ENCODE assay signal across 8 mouse cellular contexts in genomic region chr1:133660466-133661202, GRCm38 (mm10). TPM values are rescaled to one million over a fixed set of nuclear protein-coding genes. Genes with fewer than 3 reads are reported as not detected.
DNase-seq lines count a peak whose midpoint lies in the region; ATAC-seq lines count a peak whose summit lies in the region.

Gene Zbed6, minus strand, starts transcription at chr1:133660885.

- peak within 1 kb of the TSS; percentile 77 for H3K27ac ChIP-seq in neural tube, embryonic 11.5 days (ENCODE audit: low read depth, low read length)
- peak within 1 kb of the TSS; percentile 87 for H3K27ac ChIP-seq in intestine, embryonic 16.5 days (ENCODE audit: low read length)
- peak within 1 kb of the TSS; percentile 91 for H3K27ac ChIP-seq in limb, embryonic 13.5 days
- H3K27ac ChIP-seq in midbrain, embryonic 14.5 days (replicated peaks; ENCODE audit: low read depth, low read length), result peak within 1 kb of the TSS; percentile 92

- no peaks in the 10 kb centered on the region for H3K27me3 ChIP-seq in neural tube, embryonic 11.5 days (ENCODE audit: control insufficient read depth, insufficient read depth, low read length)
- H3K27me3 ChIP-seq in intestine, embryonic 16.5 days (replicated peaks; ENCODE audit: control insufficient read depth, insufficient read depth, low read length), result no peaks in the 10 kb centered on the region
- no peaks in the 10 kb centered on the region for H3K27me3 ChIP-seq in limb, embryonic 13.5 days
- no peaks in the 10 kb centered on the region for H3K27me3 ChIP-seq in midbrain, embryonic 14.5 days (ENCODE audit: control insufficient read depth, insufficient read depth, low read length)

- peak within 1 kb of the TSS; percentile 69 for H3K9ac ChIP-seq in neural tube, embryonic 11.5 days (ENCODE audit: low read length)
- H3K9ac ChIP-seq in intestine, embryonic 16.5 days (ENCODE audit: low read depth, low read length), result peak within 1 kb of the TSS; percentile 91
- H3K9ac ChIP-seq in limb, embryonic 13.5 days, result peak within 1 kb of the TSS; percentile 84
- H3K9ac ChIP-seq in midbrain, embryonic 14.5 days (replicated peaks; ENCODE audit: low read length), result peak within 1 kb of the TSS; percentile 78

- peaks cover 4% of the 10 kb centered on the region; the same call in 1 of the 2 replicates for H3K36me3 ChIP-seq in neural tube, embryonic 11.5 days (ENCODE audit: control insufficient read depth, insufficient read depth, low read length)
- H3K36me3 ChIP-seq in intestine, embryonic 16.5 days (ENCODE audit: control insufficient read depth, insufficient read depth, low read length), result no peaks in the 10 kb centered on the region
- H3K36me3 ChIP-seq in limb, embryonic 13.5 days, result peaks cover 28% of the 10 kb centered on the region
- H3K36me3 ChIP-seq in midbrain, embryonic 14.5 days (ENCODE audit: control insufficient read depth, insufficient read depth, low read length), result peaks cover 26% of the 10 kb centered on the region

- H3K9me3 ChIP-seq in neural tube, embryonic 11.5 days (ENCODE audit: control insufficient read depth, low read length), result no peaks in the 10 kb centered on the region
- no peaks in the 10 kb centered on the region for H3K9me3 ChIP-seq in intestine, embryonic 16.5 days (ENCODE audit: control insufficient read depth, low read length)
- no peaks in the 10 kb centered on the region for H3K9me3 ChIP-seq in limb, embryonic 13.5 days
- no peaks in the 10 kb centered on the region for H3K9me3 ChIP-seq in midbrain, embryonic 14.5 days (ENCODE audit: control insufficient read depth, low read length)

- peak within 1 kb of the TSS; percentile 70 for H3K4me3 ChIP-seq in neural tube, embryonic 11.5 days (ENCODE audit: low read depth, low read length)
- H3K4me3 ChIP-seq in intestine, embryonic 16.5 days (ENCODE audit: low read length), result peak within 1 kb of the TSS; percentile 74
- H3K4me3 ChIP-seq in limb, embryonic 13.5 days, result peak within 1 kb of the TSS; percentile 74
- H3K4me3 ChIP-seq in midbrain, embryonic 14.5 days (replicated peaks; ENCODE audit: low read depth, low read length), result peak within 1 kb of the TSS; percentile 78

- WGBS in neural tube, embryonic 11.5 days, result under 1% methylated on average over 39 of the region's 41 CpGs
- WGBS in intestine, embryonic 16.5 days, result under 1% methylated on average over 37 of the region's 41 CpGs
- under 1% methylated on average over 41 of the region's 41 CpGs for WGBS in limb, embryonic 13.5 days
- under 1% methylated on average over 37 of the region's 41 CpGs for WGBS in midbrain, embryonic 14.5 days

- peak within 1 kb of the TSS; percentile 83 for H3K4me2 ChIP-seq in neural tube, embryonic 11.5 days (ENCODE audit: low read depth)
- peak within 1 kb of the TSS; percentile 85 for H3K4me2 ChIP-seq in intestine, embryonic 16.5 days (ENCODE audit: low read depth, low read length)
- peak within 1 kb of the TSS; percentile 94 for H3K4me2 ChIP-seq in limb, embryonic 13.5 days (replicated peaks)
- H3K4me2 ChIP-seq in midbrain, embryonic 14.5 days (ENCODE audit: low read length), result peak within 1 kb of the TSS; percentile 63

- peak; percentile 74 for DNase-seq in neural tube, embryonic 11.5 days (ENCODE audit: low spot score)
- DNase-seq in neural tube, embryonic 10.5 days (ENCODE audit: extremely low spot score, low spot score), result no peak
- peak; percentile 49 for DNase-seq in embryo, embryonic 11.5 days (ENCODE audit: low read depth, low spot score)
- peak; percentile 83 for DNase-seq in midbrain, embryonic 14.5 days
- DNase-seq in spleen, postnatal 14 days (ENCODE audit: low spot score in 2 of 2), result peak; percentile 14 to 36

- H3K4me1 ChIP-seq in neural tube, embryonic 11.5 days (ENCODE audit: control insufficient read depth, insufficient read depth, low read length), result peaks cover 11% of the 10 kb centered on the region; the same call in 1 of the 2 replicates
- H3K4me1 ChIP-seq in intestine, embryonic 16.5 days (ENCODE audit: control insufficient read depth, insufficient read depth, low read length), result peaks cover 37% of the 10 kb centered on the region
- H3K4me1 ChIP-seq in limb, embryonic 13.5 days, result peaks cover 42% of the 10 kb centered on the region
- peaks cover 33% of the 10 kb centered on the region for H3K4me1 ChIP-seq in midbrain, embryonic 14.5 days (ENCODE audit: control insufficient read depth, insufficient read depth, low read length)

- ATAC-seq in neural tube, embryonic 11.5 days (ENCODE audit: insufficient read depth, low FRiP score, low TSS enrichment), result peak; percentile 87
- ATAC-seq in granulocyte monocyte progenitor cell, adult 5-6 weeks (replicated peaks; ENCODE audit: poor library complexity, severe bottlenecking), result peak; percentile 60
- peak; percentile 86 for ATAC-seq in intestine, embryonic 16.5 days
- ATAC-seq in limb, embryonic 13.5 days (ENCODE audit: low FRiP score, low read depth), result peak; percentile 78
- ATAC-seq in midbrain, embryonic 14.5 days (ENCODE audit: low FRiP score, low TSS enrichment), result peak; percentile 86

RNA-seq across cellular contexts. Expression of gene Zbed6, which starts in this region (rescaled TPM):
- polyA plus RNA-seq in neural tube, embryonic 11.5 days (2014; fragmentation: Nextera tagmentation; extraction: Ambion mirVana), result not detected in 2 replicates
- total RNA-seq in granulocyte monocyte progenitor cell, adult 5-6 weeks (2014; fragmentation: Nextera tagmentation), result 15.9 and 23.1 TPM in 2 replicates
- 14.5 and 16.3 TPM in 2 replicates for total RNA-seq in granulocyte monocyte progenitor cell, adult 5-6 weeks (2017)
- polyA plus RNA-seq in intestine, embryonic 16.5 days (2015; fragmentation: Nextera tagmentation; extraction: Ambion mirVana), result not detected in 2 replicates
- polyA plus RNA-seq in limb, embryonic 13.5 days (2015; fragmentation: Nextera tagmentation; extraction: Ambion mirVana), result not detected in 2 replicates
- polyA plus RNA-seq in midbrain, embryonic 14.5 days (2014; fragmentation: Nextera tagmentation; extraction: Ambion mirVana), result 0.61 TPM in 1 of 2 replicates, not detected in the other

Comparison
In these comparisons a context has a peak if more than half of its experiments do, and no peak if none do; other contexts are left out.
1. Peak in DNase-seq, ATAC-seq, H3K4me3 ChIP-seq, H3K27ac ChIP-seq, H3K9ac ChIP-seq and H3K4me2 ChIP-seq in neural tube, embryonic 11.5 days; RNA of the gene not detected or under 1 TPM.
2. Peak in ATAC-seq, H3K4me3 ChIP-seq, H3K27ac ChIP-seq, H3K9ac ChIP-seq and H3K4me2 ChIP-seq in intestine, embryonic 16.5 days; RNA of the gene not detected or under 1 TPM.
3. Peak in ATAC-seq, H3K4me3 ChIP-seq, H3K27ac ChIP-seq, H3K9ac ChIP-seq and H3K4me2 ChIP-seq in limb, embryonic 13.5 days; RNA of the gene not detected or under 1 TPM.
4. Peak in DNase-seq, ATAC-seq, H3K4me3 ChIP-seq, H3K27ac ChIP-seq, H3K9ac ChIP-seq and H3K4me2 ChIP-seq in midbrain, embryonic 14.5 days; RNA of the gene not detected or under 1 TPM.